Mouse (Mus musculus) embryonic facial prominence, embryonic 11.5 days (tissue): ENCODE measurements around the gene Cbr2. TPM values are rescaled to one million over a fixed set of nuclear protein-coding genes. Genes with fewer than 3 reads are reported as not detected.

ENCODE experiments used
- ATAC-seq: fragments of 200-750 bp; cut with Nextera tagmentation; replicated peaks from 2 replicates; pipeline ENCODE4 v1.8.0; 2017; ENCODE audit warnings: low read depth; ENCODE audit not compliant: insufficient number of reproducible peaks, low FRiP score, low TSS enrichment
- DNase-seq: peaks from one replicate; pipeline ENCODE4 v3.0.0-alpha.2; 2015; ENCODE audit warnings: low spot score
- H3K27ac ChIP-seq: fragments of 300-500 bp; sonication (generic); replicated peaks from 2 replicates; pipeline ENCODE4 v1.5.1; 2014; ENCODE audit warnings: mild to moderate bottlenecking, low read depth, low read length, control low read depth
- H3K27me3 ChIP-seq: fragments of 300-500 bp; sonication (generic); 2 replicates; pipeline ENCODE4 v1.6.1; 2014; ENCODE audit warnings: mild to moderate bottlenecking, low read length, moderate library complexity, mixed read lengths; ENCODE audit not compliant: control insufficient read depth, insufficient read depth
- H3K36me3 ChIP-seq: fragments of 300-500 bp; sonication (generic); replicated peaks from 2 replicates; pipeline ENCODE4 v1.6.1; 2014; ENCODE audit warnings: low read depth, mild to moderate bottlenecking, low read length, moderate library complexity, mixed read lengths; ENCODE audit not compliant: control insufficient read depth, insufficient read depth
- H3K4me1 ChIP-seq: fragments of 300-500 bp; sonication (generic); 2 replicates; pipeline ENCODE4 v1.6.1; 2014; ENCODE audit warnings: low read length, mixed read lengths; ENCODE audit not compliant: control insufficient read depth, insufficient read depth
- H3K4me2 ChIP-seq: fragments of 300-500 bp; sonication (generic); 2 replicates; pipeline ENCODE4 v1.6.1; 2014; ENCODE audit warnings: low read depth, mild to moderate bottlenecking, control low read depth, low read length, moderate library complexity
- H3K4me3 ChIP-seq: fragments of 300-500 bp; sonication (generic); 2 replicates; pipeline ENCODE4 v1.5.1; 2014; ENCODE audit warnings: low read depth, low read length, control low read depth
- H3K9ac ChIP-seq: fragments of 300-500 bp; sonication (generic); replicated peaks from 2 replicates; pipeline ENCODE4 v1.6.1; 2014; ENCODE audit warnings: mild to moderate bottlenecking, control low read depth, low read length
- H3K9me3 ChIP-seq: fragments of 300-500 bp; sonication (generic); replicated peaks from 2 replicates; pipeline ENCODE4 v1.6.1; 2016; ENCODE audit warnings: mild to moderate bottlenecking, low read length, inconsistent platforms, mixed read lengths; ENCODE audit not compliant: control insufficient read depth
- WGBS: fragments of 180-500 bp; shearing (Covaris S2); extraction: QIAGEN DNeasy Blood & Tissue Kit; methylation state at CpG from one replicate; pipeline ENCODE4 v1.1.7; 2014; 5-methylcytosine and 5-hydroxymethylcytosine counted together
- polyA plus RNA-seq: library from polyadenylated mRNA; unstranded; fragments of >200 nt; fragmentation: Nextera tagmentation; extraction: Ambion mirVana; gene quantifications from 2 replicates; pipeline ENCODE4 v1.2.1, GENCODE M21; 2014

Gene Cbr2
- polyA plus RNA-seq, 1 experiment from 2014 or later, result 3.7 TPM

DNA sequence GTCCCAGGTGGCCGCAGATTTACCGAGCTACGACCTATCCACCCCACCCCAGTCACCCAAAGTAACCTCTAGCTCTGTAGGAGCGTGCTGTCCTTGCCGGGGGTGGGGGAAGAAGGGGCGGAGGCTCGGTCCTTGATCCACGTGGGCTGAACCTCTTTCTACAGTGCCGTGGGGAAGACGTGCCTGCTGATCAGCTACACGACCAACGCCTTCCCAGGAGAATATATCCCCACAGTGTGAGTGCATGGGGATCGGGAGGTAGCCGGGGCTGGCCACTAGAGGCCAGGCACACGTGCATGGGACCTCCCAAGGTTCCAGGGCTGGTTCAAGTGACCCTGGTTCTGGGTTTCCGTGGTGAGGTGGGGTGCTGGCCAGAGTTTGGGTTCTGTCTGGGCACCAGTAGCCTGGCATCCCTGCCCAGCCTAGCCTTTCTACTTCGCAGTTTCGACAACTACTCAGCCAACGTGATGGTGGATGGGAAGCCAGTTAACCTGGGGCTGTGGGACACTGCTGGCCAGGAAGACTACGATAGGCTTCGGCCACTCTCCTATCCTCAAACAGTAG is 9.8 kb downstream of the Cbr2 start:
- peaks cover 3% of the 10 kb centered on the region for H3K4me1 ChIP-seq
- H3K4me2 ChIP-seq, result peak overlapping the region; percentile 84
- no peak overlapping the region for H3K27ac ChIP-seq
- no peak for DNase-seq
- 19% methylated on average over 21 of the region's 21 CpGs for WGBS
- H3K27me3 ChIP-seq, result peaks cover 7% of the 10 kb centered on the region; the same call in 1 of the 2 replicates
- no peak for ATAC-seq
- H3K9ac ChIP-seq, result peak overlapping the region; percentile 70
- H3K36me3 ChIP-seq, result no peaks in the 10 kb centered on the region; the same call in none of the 2 replicates
- peak overlapping the region; percentile 59 for H3K4me3 ChIP-seq
- H3K9me3 ChIP-seq, result no peaks in the 10 kb centered on the region

DNA sequence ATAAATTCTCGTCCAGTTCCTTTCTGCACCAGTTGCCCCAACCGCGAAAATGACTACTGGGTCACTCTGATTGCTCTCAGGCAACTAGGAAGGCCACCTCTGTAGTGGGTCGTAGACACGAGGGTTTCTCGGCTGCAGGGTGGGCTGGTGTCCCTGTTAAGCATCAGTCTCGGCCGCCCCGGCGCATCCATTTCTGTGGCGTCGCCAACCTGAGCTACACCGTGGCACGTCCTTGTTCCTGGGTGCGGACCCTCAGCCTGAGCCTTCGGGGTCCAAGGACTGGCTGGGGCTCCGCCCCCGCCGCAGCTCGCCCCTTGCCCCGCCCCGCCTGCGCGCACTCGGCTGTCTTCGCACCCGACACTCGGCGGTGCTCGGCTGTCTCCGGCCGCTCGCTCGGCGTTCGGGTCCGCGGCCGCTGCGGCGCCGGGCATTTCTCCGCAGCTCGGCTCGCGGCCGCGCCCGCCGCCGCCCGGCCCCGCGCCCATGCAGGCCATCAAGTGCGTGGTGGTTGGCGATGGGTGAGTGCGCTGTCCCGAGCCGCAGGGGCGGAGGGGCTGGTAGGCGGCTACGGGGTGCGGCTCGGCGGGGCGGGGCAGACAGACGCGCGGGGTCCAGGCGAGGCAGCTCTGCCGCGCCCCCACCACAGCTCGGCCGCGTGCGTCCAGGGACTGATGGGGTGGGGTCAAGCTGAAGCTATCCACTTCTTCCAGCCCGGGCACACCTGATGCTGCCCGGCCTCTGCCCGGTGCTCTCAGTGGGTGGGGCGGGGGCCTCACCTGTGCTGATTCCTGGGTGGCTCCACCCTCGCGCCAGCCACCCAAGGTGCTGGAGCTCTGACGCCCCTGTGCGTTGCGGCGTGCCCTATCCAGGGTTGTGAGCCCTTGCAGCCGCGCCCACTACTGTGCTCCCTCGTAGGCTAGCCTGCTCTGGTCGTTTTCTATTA is 10.5 kb downstream of the Cbr2 start, which contains the start of gene Rac3:
TSS of gene Rac3 (plus strand) at position 347 of the 943 bp plus-strand sequence.
- under 1% methylated on average over 82 of the region's 90 CpGs for WGBS
- H3K9ac ChIP-seq, result peak within 1 kb of the TSS; percentile 70
- ATAC-seq (peak; percentile 83), DNase-seq (peak; percentile 88)
- H3K9me3 ChIP-seq, result no peaks in the 10 kb centered on the region
- H3K4me1 ChIP-seq, result peaks cover 3% of the 10 kb centered on the region
- peak within 1 kb of the TSS; percentile 59 for H3K4me3 ChIP-seq
- H3K36me3 ChIP-seq, result no peaks in the 10 kb centered on the region; the same call in none of the 2 replicates
- peak within 1 kb of the TSS; percentile 84 for H3K4me2 ChIP-seq
- H3K27ac ChIP-seq, result no peak within 1 kb of the TSS
- H3K27me3 ChIP-seq, result peaks cover 7% of the 10 kb centered on the region; the same call in 1 of the 2 replicates

DNA sequence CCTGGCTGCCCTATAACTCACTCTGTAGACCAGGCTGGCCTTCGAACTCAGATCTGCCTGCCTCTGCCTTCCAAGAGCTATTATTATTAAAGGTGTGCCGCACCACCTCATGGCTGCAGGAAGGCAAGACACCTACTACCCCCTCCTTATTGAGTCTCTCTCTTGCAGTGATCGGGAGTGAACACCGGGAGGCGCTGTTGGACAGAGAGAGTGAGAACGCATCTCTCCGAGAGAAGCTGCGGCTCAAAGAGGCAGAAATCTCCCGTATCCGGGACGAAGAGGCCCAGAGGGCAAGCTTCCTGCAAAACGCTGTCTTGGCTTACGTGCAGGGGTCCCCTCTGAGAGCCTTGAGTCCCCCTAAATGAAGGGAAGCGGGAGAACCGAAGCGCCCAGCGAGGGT is 11.5 kb downstream of the Cbr2 start:
- 10% methylated on average over 17 of the region's 17 CpGs for WGBS
- ATAC-seq, result no peak
- peaks cover 7% of the 10 kb centered on the region; the same call in 1 of the 2 replicates for H3K27me3 ChIP-seq

DNA sequence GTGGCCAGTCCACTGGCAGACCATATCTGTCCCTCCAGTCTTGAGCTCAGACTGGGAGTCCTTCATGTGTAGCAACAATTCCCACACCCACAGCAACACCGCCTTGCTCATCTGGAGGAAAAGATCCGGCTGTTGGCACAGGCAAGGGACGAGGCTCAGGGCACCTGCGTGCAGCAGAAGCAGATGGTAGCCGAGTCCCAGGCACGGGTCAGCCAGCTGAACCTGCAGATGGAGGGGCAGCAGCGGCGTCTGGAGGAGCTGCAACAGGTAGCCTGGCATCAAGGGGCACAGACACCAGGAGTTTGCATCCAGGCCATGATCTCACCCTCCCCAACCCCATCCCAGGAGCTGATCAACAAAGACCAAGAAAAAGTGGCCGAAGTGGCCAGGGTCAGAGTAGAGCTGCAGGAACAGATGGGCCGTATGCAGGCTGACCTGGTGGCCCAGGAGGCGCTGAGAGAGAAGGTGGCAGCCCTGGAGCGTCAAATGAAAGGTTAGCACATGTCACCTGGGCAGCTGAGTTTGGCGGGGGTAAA is 12.0 kb downstream of the Cbr2 start:
- Histone ChIP-seq H3K27ac (no peak overlapping the region), H3K27me3 (peaks cover 7% of the 10 kb centered on the region; the same call in 1 of the 2 replicates), H3K9me3 (no peaks in the 10 kb centered on the region), H3K36me3 (no peaks in the 10 kb centered on the region; the same call in none of the 2 replicates), H3K9ac (no peak overlapping the region), H3K4me1 (peaks cover 3% of the 10 kb centered on the region), H3K4me2 (no peak overlapping the region), H3K4me3 (no peak overlapping the region)
- WGBS, result 89% methylated on average over 13 of the region's 13 CpGs
- DNase-seq (no peak), ATAC-seq (no peak)

More for the DNA sequence above, 11.5 kb downstream of the Cbr2 start:
- Histone ChIP-seq H3K4me1 (peaks cover 3% of the 10 kb centered on the region), H3K9ac (peak overlapping the region; percentile 70), H3K27ac (no peak overlapping the region), H3K36me3 (no peaks in the 10 kb centered on the region; the same call in none of the 2 replicates), H3K4me2 (peak overlapping the region; percentile 84), H3K4me3 (peak overlapping the region; percentile 59; the same call in 1 of the 2 replicates), H3K9me3 (no peaks in the 10 kb centered on the region)
- peak; percentile 94 for DNase-seq

DNA sequence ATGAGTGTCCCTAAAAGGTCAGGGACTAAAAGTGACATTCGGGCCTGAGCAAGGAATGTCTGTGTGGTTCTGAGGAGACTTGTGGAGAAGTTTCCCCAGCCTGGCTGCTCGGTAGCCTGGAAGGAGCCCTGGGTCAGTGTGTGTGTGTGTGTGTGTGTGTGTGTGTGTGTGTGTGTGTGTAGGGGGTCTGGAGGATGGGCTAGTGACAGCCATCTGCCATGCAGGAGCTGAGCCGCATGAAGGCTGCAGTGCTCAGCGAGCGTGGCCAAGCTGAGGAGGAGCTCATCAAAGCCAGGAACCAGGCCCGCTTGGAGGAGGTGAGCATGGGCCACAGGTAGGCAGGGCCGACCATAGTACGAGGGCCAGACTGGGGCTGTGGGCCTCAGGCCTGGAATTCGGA is 12.7 kb downstream of the Cbr2 start:
- H3K27ac ChIP-seq, result no peak overlapping the region
- no peaks in the 10 kb centered on the region for H3K9me3 ChIP-seq
- no peak overlapping the region for H3K4me2 ChIP-seq
- H3K4me3 ChIP-seq, result no peak overlapping the region
- H3K4me1 ChIP-seq, result peaks cover 8% of the 10 kb centered on the region
- no peaks in the 10 kb centered on the region; the same call in none of the 2 replicates for H3K36me3 ChIP-seq
- no peak for DNase-seq
- H3K9ac ChIP-seq, result no peak overlapping the region
- H3K27me3 ChIP-seq, result peaks cover 7% of the 10 kb centered on the region; the same call in 1 of the 2 replicates
- 90% methylated on average over 9 of the region's 9 CpGs for WGBS
- ATAC-seq, result no peak

DNA sequence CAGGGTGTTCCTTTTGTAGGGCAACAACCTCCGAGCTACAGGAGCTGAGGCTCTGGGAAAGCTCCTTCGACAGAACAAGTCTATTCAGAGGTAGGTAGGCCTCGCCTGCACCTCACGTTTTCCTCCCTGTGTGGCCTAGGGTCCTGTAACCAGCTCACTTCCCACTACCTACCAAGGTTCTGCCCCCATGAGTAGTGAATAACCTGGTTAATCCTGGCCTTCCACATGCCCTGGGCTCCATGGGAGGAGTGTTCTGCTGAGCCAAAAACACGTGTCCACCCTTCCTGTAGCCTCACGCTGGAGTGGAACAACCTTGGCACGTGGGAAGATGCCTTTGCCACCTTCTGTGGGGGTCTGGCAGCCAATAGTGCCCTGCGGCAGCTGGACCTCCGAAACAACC is 16.8 kb downstream of the Cbr2 start:
- H3K4me3 ChIP-seq, result no peak overlapping the region
- no peak overlapping the region; the same call in 1 of the 2 replicates for H3K9ac ChIP-seq
- peak overlapping the region; percentile 10; the same call in 1 of the 2 replicates for H3K4me2 ChIP-seq
- no peak for DNase-seq
- H3K4me1 ChIP-seq, result peaks cover 5% of the 10 kb centered on the region; the same call in 1 of the 2 replicates
- H3K27ac ChIP-seq, result no peak overlapping the region
- no peak for ATAC-seq
- no peaks in the 10 kb centered on the region for H3K9me3 ChIP-seq
- 93% methylated on average over 9 of the region's 9 CpGs for WGBS
- H3K27me3 ChIP-seq, result no peaks in the 10 kb centered on the region
- H3K36me3 ChIP-seq, result no peaks in the 10 kb centered on the region; the same call in none of the 2 replicates

DNA sequence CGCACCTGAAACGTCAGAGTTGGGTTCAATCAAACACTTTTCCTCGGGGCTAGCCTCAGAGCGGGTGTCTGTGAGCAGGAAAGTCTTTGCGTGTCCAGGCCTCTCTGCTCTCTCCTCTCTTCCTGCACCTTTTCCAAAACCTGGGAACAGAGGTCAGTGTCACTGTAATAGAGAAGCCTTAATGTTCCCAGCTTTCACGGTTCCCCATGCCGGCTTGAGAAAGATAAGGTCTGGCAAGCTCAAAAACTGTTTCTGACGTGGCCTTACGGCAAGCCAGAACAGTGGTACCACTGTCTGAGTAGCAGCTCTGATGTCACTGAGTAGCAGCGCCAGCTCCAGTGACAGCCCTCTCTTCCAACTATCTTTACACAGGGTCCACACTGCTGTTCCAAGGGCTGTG is 17.4 kb downstream of the Cbr2 start:
- ATAC-seq, result no peak
- H3K36me3 ChIP-seq, result no peaks in the 10 kb centered on the region; the same call in none of the 2 replicates
- no peaks in the 10 kb centered on the region for H3K27me3 ChIP-seq

More for the DNA sequence above, 17.4 kb downstream of the Cbr2 start:
- Histone ChIP-seq H3K9ac (peak overlapping the region; percentile 68), H3K4me1 (peaks cover 5% of the 10 kb centered on the region; the same call in 1 of the 2 replicates), H3K4me2 (peak overlapping the region; percentile 91), H3K27ac (no peak overlapping the region), H3K9me3 (no peaks in the 10 kb centered on the region), H3K4me3 (peak overlapping the region; percentile 53)
- DNase-seq, result no peak
- 50% methylated on average over 10 of the region's 10 CpGs for WGBS
